Mouse (Mus musculus) neural tube, embryonic 12.5 days (tissue): ENCODE results near the gene Ada. TPM values are rescaled to one million over a fixed set of nuclear protein-coding genes. Genes with fewer than 3 reads are reported as not detected.
A peak's percentile ranks its signal among the peaks of the same experiment; 100 is the strongest.

Experiments
- ATAC-seq: fragments of 200-750 bp; cut with Nextera tagmentation; 2 replicates; pipeline ENCODE4 v1.8.0; 2017; ENCODE audit warnings: low read depth, mild to moderate bottlenecking, moderate TSS enrichment, moderate library complexity; ENCODE audit not compliant: low FRiP score
- H3K27ac ChIP-seq: fragments of 300-500 bp; sonication (generic); 2 replicates; pipeline ENCODE4 v1.5.1; 2016
- H3K27me3 ChIP-seq: fragments of 300-500 bp; sonication (generic); replicated peaks from 2 replicates; pipeline ENCODE4 v1.6.1; 2016; ENCODE audit warnings: mild to moderate bottlenecking
- H3K36me3 ChIP-seq: fragments of 300-500 bp; sonication (generic); 2 replicates; pipeline ENCODE4 v1.6.1; 2016; ENCODE audit warnings: mild to moderate bottlenecking
- H3K4me1 ChIP-seq: fragments of 300-500 bp; sonication (generic); 2 replicates; pipeline ENCODE4 v1.6.1; 2016
- H3K4me2 ChIP-seq: fragments of 300-500 bp; sonication (generic); replicated peaks from 2 replicates; pipeline ENCODE4 v1.6.1; 2016; ENCODE audit warnings: mild to moderate bottlenecking
- H3K4me3 ChIP-seq: fragments of 300-500 bp; sonication (generic); 2 replicates; pipeline ENCODE4 v1.5.1; 2016
- H3K9ac ChIP-seq: fragments of 300-500 bp; sonication (generic); 2 replicates; pipeline ENCODE4 v1.6.1; 2016; ENCODE audit warnings: mild to moderate bottlenecking
- H3K9me3 ChIP-seq: fragments of 300-500 bp; sonication (generic); 2 replicates; pipeline ENCODE4 v1.6.1; 2016; ENCODE audit warnings: mild to moderate bottlenecking
- WGBS: fragments of 180-500 bp; shearing (Covaris S2); methylation state at CpG from one replicate; pipeline ENCODE4 v1.1.7; 2016; 5-methylcytosine and 5-hydroxymethylcytosine counted together
- polyA plus RNA-seq: library from polyadenylated mRNA; unstranded; fragments of >200 nt; fragmentation: Nextera tagmentation; extraction: Ambion mirVana; gene quantifications from 2 replicates; pipeline ENCODE4 v1.2.1, GENCODE M21; 2016

Gene Ada
- polyA plus RNA-seq, 1 experiment from 2014 or later = 4.2 TPM

GRCm38 (mm10) chr2:163710000-163710399, 40.0 kb downstream of the Ada start:
- WGBS = 95% methylated on average over 9 of the region's 9 CpGs
- Histone ChIP-seq H3K4me2 (no peak overlapping the region), H3K9ac (no peak overlapping the region), H3K27ac (no peak overlapping the region), H3K27me3 (no peaks in the 10 kb centered on the region), H3K4me1 (no peaks in the 10 kb centered on the region; the same call in 1 of the 2 replicates), H3K36me3 (peaks cover 1% of the 10 kb centered on the region; the same call in 1 of the 2 replicates), H3K9me3 (no peaks in the 10 kb centered on the region), H3K4me3 (no peak overlapping the region)
- no peak for ATAC-seq

- Histone ChIP-seq H3K4me1 (no peaks in the 10 kb centered on the region; the same call in 1 of the 2 replicates), H3K9ac (no peak overlapping the region), H3K4me2 (no peak overlapping the region), H3K4me3 (no peak overlapping the region), H3K27ac (no peak overlapping the region), H3K27me3 (no peaks in the 10 kb centered on the region), H3K9me3 (no peaks in the 10 kb centered on the region), H3K36me3 (peaks cover 7% of the 10 kb centered on the region; the same call in 1 of the 2 replicates)
- 85% methylated on average over 6 of the region's 6 CpGs for WGBS
- ATAC-seq = no peak
Measured at GRCm38 (mm10) chr2:163708763-163709250, 41.2 kb downstream of the Ada start.

GRCm38 (mm10) chr2:163708321-163708720, 41.7 kb downstream of the Ada start:
- WGBS = 89% methylated on average over 5 of the region's 5 CpGs
- ATAC-seq = no peak

GRCm38 (mm10) chr2:163703599-163704260, 46.3 kb downstream of the Ada start:
- no peaks in the 10 kb centered on the region for H3K9me3 ChIP-seq
- no peak overlapping the region for H3K4me3 ChIP-seq
- no peaks in the 10 kb centered on the region for H3K4me1 ChIP-seq
- H3K27me3 ChIP-seq = no peaks in the 10 kb centered on the region
- H3K9ac ChIP-seq = no peak overlapping the region
- ATAC-seq = no peak
- no peak overlapping the region for H3K27ac ChIP-seq
- H3K4me2 ChIP-seq = no peak overlapping the region
- peaks cover 7% of the 10 kb centered on the region; the same call in 1 of the 2 replicates for H3K36me3 ChIP-seq
- WGBS = 87% methylated on average over 5 of the region's 5 CpGs

More at GRCm38 (mm10) chr2:163708321-163708720, 41.7 kb downstream of the Ada start:
- no peaks in the 10 kb centered on the region for H3K9me3 ChIP-seq
- H3K9ac ChIP-seq = no peak overlapping the region
- H3K4me2 ChIP-seq = no peak overlapping the region
- H3K27ac ChIP-seq = no peak overlapping the region
- no peaks in the 10 kb centered on the region; the same call in 1 of the 2 replicates for H3K4me1 ChIP-seq
- H3K4me3 ChIP-seq = no peak overlapping the region
- H3K36me3 ChIP-seq = peaks cover 7% of the 10 kb centered on the region; the same call in 1 of the 2 replicates
- H3K27me3 ChIP-seq = no peaks in the 10 kb centered on the region

- no peak for ATAC-seq
- H3K9ac ChIP-seq = no peak overlapping the region
- H3K4me3 ChIP-seq = no peak overlapping the region
Measured at GRCm38 (mm10) chr2:163702921-163703320, 47.1 kb downstream of the Ada start.

GRCm38 (mm10) chr2:163702431-163702830, 47.6 kb downstream of the Ada start:
- H3K4me2 ChIP-seq = no peak overlapping the region
- no peaks in the 10 kb centered on the region for H3K9me3 ChIP-seq
- H3K9ac ChIP-seq = no peak overlapping the region
- no peak overlapping the region for H3K4me3 ChIP-seq
- 79% methylated on average over 7 of the region's 7 CpGs for WGBS
- peaks cover 7% of the 10 kb centered on the region; the same call in 1 of the 2 replicates for H3K36me3 ChIP-seq
- H3K4me1 ChIP-seq = peaks cover 6% of the 10 kb centered on the region; the same call in 1 of the 2 replicates
- ATAC-seq = no peak
- H3K27ac ChIP-seq = no peak overlapping the region
- H3K27me3 ChIP-seq = no peaks in the 10 kb centered on the region

More at GRCm38 (mm10) chr2:163702921-163703320, 47.1 kb downstream of the Ada start:
- 75% methylated on average over 5 of the region's 5 CpGs for WGBS
- Histone ChIP-seq H3K27ac (no peak overlapping the region), H3K4me2 (no peak overlapping the region), H3K36me3 (peaks cover 7% of the 10 kb centered on the region; the same call in 1 of the 2 replicates), H3K9me3 (no peaks in the 10 kb centered on the region), H3K27me3 (no peaks in the 10 kb centered on the region), H3K4me1 (peaks cover 3% of the 10 kb centered on the region; the same call in 1 of the 2 replicates)

- Histone ChIP-seq H3K4me3 (no peak overlapping the region), H3K9ac (0 out of 2 replicates have a peak overlapping the region, but pooled peaks have one; percentile 5), H3K36me3 (0 out of 2 replicates have a peak, but pooled peaks cover 3% of the 10 kb centered on the region), H3K27ac (no peak overlapping the region), H3K27me3 (no peaks in the 10 kb centered on the region), H3K4me1 (peaks cover 6% of the 10 kb centered on the region; the same call in 1 of the 2 replicates), H3K4me2 (no peak overlapping the region), H3K9me3 (no peaks in the 10 kb centered on the region)
- no peak for ATAC-seq
- 77% methylated on average over 11 of the region's 11 CpGs for WGBS
Measured at GRCm38 (mm10) chr2:163699078-163699780, 50.8 kb downstream of the Ada start.

GRCm38 (mm10) chr2:163697764-163698480, 52.1 kb downstream of the Ada start:
- Histone ChIP-seq H3K9me3 (no peaks in the 10 kb centered on the region), H3K4me2 (no peak overlapping the region), H3K36me3 (no peaks in the 10 kb centered on the region), H3K9ac (no peak overlapping the region), H3K27ac (no peak overlapping the region), H3K27me3 (no peaks in the 10 kb centered on the region), H3K4me3 (no peak overlapping the region), H3K4me1 (peaks cover 18% of the 10 kb centered on the region)
- no peak for ATAC-seq
- 52% methylated on average over 14 of the region's 16 CpGs for WGBS

- no peak overlapping the region for H3K4me3 ChIP-seq
Measured at GRCm38 (mm10) chr2:163696763-163697162, 53.3 kb downstream of the Ada start.

GRCm38 (mm10) chr2:163693716-163694314, 56.2 kb downstream of the Ada start:
- Histone ChIP-seq H3K4me3 (no peak overlapping the region), H3K4me1 (peaks cover 28% of the 10 kb centered on the region), H3K9me3 (no peaks in the 10 kb centered on the region), H3K27ac (peak overlapping the region; percentile 42; the same call in 1 of the 2 replicates), H3K36me3 (no peaks in the 10 kb centered on the region), H3K9ac (no peak overlapping the region), H3K4me2 (peak overlapping the region; percentile 14; the same call in 1 of the 2 replicates), H3K27me3 (no peaks in the 10 kb centered on the region)
- no peak for ATAC-seq
- WGBS = 30% methylated on average over 9 of the region's 9 CpGs

More at GRCm38 (mm10) chr2:163696763-163697162, 53.3 kb downstream of the Ada start:
- H3K36me3 ChIP-seq = no peaks in the 10 kb centered on the region
- 38% methylated on average over 2 of the region's 2 CpGs for WGBS
- ATAC-seq = no peak
- no peak overlapping the region for H3K27ac ChIP-seq
- no peaks in the 10 kb centered on the region for H3K9me3 ChIP-seq
- no peak overlapping the region for H3K4me2 ChIP-seq
- H3K9ac ChIP-seq = no peak overlapping the region
- no peaks in the 10 kb centered on the region for H3K27me3 ChIP-seq
- H3K4me1 ChIP-seq = peaks cover 20% of the 10 kb centered on the region

GRCm38 (mm10) chr2:163692873-163693612, 57.0 kb downstream of the Ada start:
- Histone ChIP-seq H3K4me2 (0 out of 2 replicates have a peak overlapping the region, but pooled peaks have one; percentile 14), H3K4me3 (no peak overlapping the region), H3K4me1 (peaks cover 27% of the 10 kb centered on the region), H3K36me3 (no peaks in the 10 kb centered on the region), H3K27me3 (no peaks in the 10 kb centered on the region), H3K9me3 (no peaks in the 10 kb centered on the region), H3K9ac (no peak overlapping the region), H3K27ac (peak overlapping the region; percentile 42; the same call in 1 of the 2 replicates)
- ATAC-seq = no peak
- 62% methylated on average over 3 of the region's 3 CpGs for WGBS
